Mouse (Mus musculus) testis, adult 2 months (tissue): ENCODE results near the gene Chd8.

Source experiments
- CTCF ChIP-seq: fragments of 200-500 bp; IDR thresholded peaks from 2 replicates; pipeline ENCODE4 v1.5.1; 2012; ENCODE audit warnings: low read depth, mild to moderate bottlenecking, inconsistent platforms, low read length, moderate library complexity; ENCODE audit not compliant: control insufficient read depth, insufficient read depth, insufficient replicate concordance
- POLR2A ChIP-seq: fragments of 200-500 bp; IDR thresholded peaks from 2 replicates; pipeline ENCODE4 v1.6.1; 2012; ENCODE audit warnings: low read depth, mild to moderate bottlenecking, inconsistent platforms, low read length, moderate library complexity; ENCODE audit not compliant: control insufficient read depth

- no peak for TF ChIP-seq CTCF
- TF ChIP-seq POLR2A = no peak
Observed at GRCm38 (mm10) chr14:52279747-52280120, 22.2 kb upstream of the Chd8 start.
